Mouse (Mus musculus) 3T3-L1 (cell line): ENCODE results near the gene Msmb.
"Not testable (repeated sequence)": the region's sequence is repeated elsewhere in the genome, so short reads cannot be mapped to it uniquely, and the experiment has no call there.

Source experiments
- DNase-seq: peaks from one replicate; pipeline ENCODE4 v3.0.0-alpha.2; 2015; ENCODE audit warnings: low read depth, low spot score

Msmb gene

GRCm38 (mm10) chr14:32175310-32175709, 33.5 kb downstream of the Msmb start:
- DNase-seq: no peak

- not testable (repeated sequence) for DNase-seq
Observed at GRCm38 (mm10) chr14:32176590-32176989, 34.8 kb downstream of the Msmb start.

GRCm38 (mm10) chr14:32179393-32180195, 37.8 kb downstream of the Msmb start:
- no peak for DNase-seq

GRCm38 (mm10) chr14:32180861-32181260, 39.0 kb downstream of the Msmb start:
- no peak for DNase-seq

GRCm38 (mm10) chr14:32183846-32184245, 42.0 kb downstream of the Msmb start:
- no peak for DNase-seq

GRCm38 (mm10) chr14:32190627-32191391, 49.0 kb downstream of the Msmb start:
- no peak for DNase-seq

GRCm38 (mm10) chr14:32191926-32192325, 50.1 kb downstream of the Msmb start:
- no peak for DNase-seq

GRCm38 (mm10) chr14:32192437-32192836, 50.6 kb downstream of the Msmb start:
- DNase-seq: peak; percentile 79

GRCm38 (mm10) chr14:32193557-32193956, 51.7 kb downstream of the Msmb start:
- DNase-seq: peak; percentile 62

GRCm38 (mm10) chr14:32201354-32201753, 59.5 kb downstream of the Msmb start:
- peak; percentile 54 for DNase-seq

- peak; percentile 87 for DNase-seq
Observed at GRCm38 (mm10) chr14:32201791-32202451, 60.1 kb downstream of the Msmb start, which contains the start of the genes Timm23 and Parg. Timm23 (minus strand) TSS chr14:32201898. Parg (plus strand) TSS chr14:32201949.
